Mouse (Mus musculus) cortical plate, adult 2 months (tissue): ENCODE measurements at regions not wholly inside any gene's neighbourhood (a gene's known extent, or its start where the extent isn't known, plus 50 kb on each side); places are given as distances from the start of the nearest gene placed in this dataset.

Experiments used
- H3K27ac ChIP-seq: fragments of 200-500 bp; 2 replicates; pipeline ENCODE4 v1.5.1; 2012; ENCODE audit warnings: low read length, control low read depth, inconsistent platforms; ENCODE audit not compliant: insufficient read depth
- H3K4me1 ChIP-seq: fragments of 200-500 bp; 2 replicates; pipeline ENCODE4 v1.6.1; 2011; ENCODE audit warnings: low read length; ENCODE audit not compliant: control insufficient read depth, insufficient read depth
- H3K4me3 ChIP-seq: fragments of 200-500 bp; 2 replicates; pipeline ENCODE4 v1.5.1; 2011; ENCODE audit warnings: mild to moderate bottlenecking, low read length, control low read depth; ENCODE audit not compliant: insufficient read depth
- CTCF ChIP-seq: fragments of 200-500 bp; IDR thresholded peaks from 2 replicates; pipeline ENCODE4 v1.5.1; 2011; ENCODE audit warnings: mild to moderate bottlenecking, control low read depth, low read length; ENCODE audit not compliant: insufficient read depth; ENCODE audit errors: extremely low read depth
- POLR2A ChIP-seq: fragments of 200-500 bp; IDR thresholded peaks from 2 replicates; pipeline ENCODE4 v1.6.1; 2011; ENCODE audit warnings: mild to moderate bottlenecking, low read length, control low read depth; ENCODE audit not compliant: insufficient read depth; ENCODE audit errors: extremely low read depth

GRCm38 (mm10) chr8:35877581-35877980 lies 112.0 kb downstream of the Gm19410 start:
- no peaks in the 10 kb centered on the region; the same call in 1 of the 2 replicates for H3K4me1 ChIP-seq
- TF ChIP-seq CTCF (no peak), POLR2A (no peak)
- H3K4me3 ChIP-seq, result no peak overlapping the region
- no peak overlapping the region for H3K27ac ChIP-seq

DNA sequence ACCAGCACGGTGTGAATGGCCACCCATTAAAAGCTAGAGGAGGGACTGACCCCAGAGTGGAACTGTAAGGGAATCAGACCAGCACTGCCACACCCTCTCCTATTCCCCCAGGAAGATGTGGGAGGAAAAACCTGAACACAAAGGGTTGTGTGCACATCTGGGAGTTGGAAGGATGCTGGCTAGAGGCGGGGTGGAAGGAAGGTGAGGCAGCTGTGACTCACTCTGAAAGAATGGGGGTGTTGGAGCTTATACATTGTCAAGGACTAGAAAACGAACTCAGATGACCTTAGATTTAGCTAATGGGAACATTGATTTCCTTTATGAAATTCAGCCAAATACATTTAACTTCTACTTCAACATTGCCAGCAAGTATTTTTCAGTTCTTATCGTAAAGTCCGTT lies 116.2 kb downstream of the Gm19410 start:
- no peak overlapping the region for H3K4me3 ChIP-seq
- TF ChIP-seq POLR2A, result no peak
- TF ChIP-seq CTCF, result no peak
- H3K27ac ChIP-seq, result no peak overlapping the region
- H3K4me1 ChIP-seq, result peaks cover 1% of the 10 kb centered on the region; the same call in 1 of the 2 replicates

DNA sequence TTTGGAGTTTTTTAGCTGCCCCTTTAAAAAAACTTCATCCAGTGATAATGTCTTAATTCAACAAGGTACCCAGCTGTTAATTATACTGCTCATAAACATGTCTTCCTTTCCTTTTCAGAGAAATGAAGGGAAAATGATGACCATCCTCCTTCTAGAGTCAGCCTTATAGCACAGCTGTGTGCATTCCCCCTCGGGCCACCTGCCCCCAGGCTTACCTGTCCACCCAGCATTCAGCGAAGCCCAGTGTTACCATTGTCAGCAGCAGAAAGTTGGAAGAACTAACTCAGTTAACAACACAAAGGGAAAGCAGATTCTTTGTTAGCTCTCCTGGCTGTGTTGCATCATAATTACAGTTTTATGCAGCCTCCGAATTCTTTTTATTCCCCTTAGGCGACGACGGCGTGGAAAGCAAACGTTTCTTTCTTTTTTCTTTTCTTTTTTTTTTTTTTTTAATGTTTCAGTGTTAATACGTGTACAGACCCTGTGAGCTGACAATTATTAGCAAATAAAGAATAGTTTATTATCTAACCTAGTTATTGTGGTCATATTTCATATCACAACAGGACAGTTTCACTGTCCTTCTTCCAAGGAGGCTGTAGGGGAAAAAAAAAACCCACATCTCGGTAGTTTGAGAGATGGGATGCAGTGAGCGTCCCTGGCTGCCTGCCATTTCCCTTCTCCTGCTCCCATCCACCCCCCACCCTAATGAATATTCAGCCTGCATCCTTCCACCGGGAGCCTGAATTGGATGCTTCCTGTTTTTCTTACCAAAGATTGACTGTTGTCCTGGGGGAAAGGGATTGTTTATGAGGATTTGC lies 117.3 kb downstream of the Gm19410 start:
- no peak for TF ChIP-seq POLR2A
- no peak for TF ChIP-seq CTCF
- H3K4me3 ChIP-seq, result no peak overlapping the region
- H3K27ac ChIP-seq, result no peak overlapping the region
- peaks cover 1% of the 10 kb centered on the region; the same call in 1 of the 2 replicates for H3K4me1 ChIP-seq

DNA sequence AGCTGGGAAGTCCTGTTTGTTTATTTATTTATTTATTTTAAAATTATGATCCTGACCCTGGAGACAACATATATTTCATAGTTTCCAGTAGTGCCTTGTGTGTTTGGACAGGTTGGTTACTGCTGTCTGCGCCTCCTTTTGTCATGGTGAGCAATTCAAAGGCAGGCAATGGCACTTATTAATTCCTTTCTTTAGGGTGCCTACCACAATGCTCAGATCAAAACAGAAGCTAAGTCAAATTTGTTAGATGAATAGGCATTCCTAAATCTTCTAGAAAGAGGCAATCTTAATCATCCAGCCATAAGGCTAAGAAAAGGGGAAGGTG lies 117.8 kb downstream of the Gm19410 start:
- Histone ChIP-seq H3K4me3 (no peak overlapping the region), H3K4me1 (peaks cover 1% of the 10 kb centered on the region; the same call in 1 of the 2 replicates), H3K27ac (no peak overlapping the region)
- no peak for TF ChIP-seq POLR2A
- TF ChIP-seq CTCF, result no peak

- Histone ChIP-seq H3K4me3 (no peak overlapping the region), H3K27ac (no peak overlapping the region), H3K4me1 (peaks cover 1% of the 10 kb centered on the region; the same call in 1 of the 2 replicates)
- TF ChIP-seq POLR2A (no peak), CTCF (no peak)
Measured at GRCm38 (mm10) chr8:35884545-35884944, 119.0 kb downstream of the Gm19410 start.

DNA sequence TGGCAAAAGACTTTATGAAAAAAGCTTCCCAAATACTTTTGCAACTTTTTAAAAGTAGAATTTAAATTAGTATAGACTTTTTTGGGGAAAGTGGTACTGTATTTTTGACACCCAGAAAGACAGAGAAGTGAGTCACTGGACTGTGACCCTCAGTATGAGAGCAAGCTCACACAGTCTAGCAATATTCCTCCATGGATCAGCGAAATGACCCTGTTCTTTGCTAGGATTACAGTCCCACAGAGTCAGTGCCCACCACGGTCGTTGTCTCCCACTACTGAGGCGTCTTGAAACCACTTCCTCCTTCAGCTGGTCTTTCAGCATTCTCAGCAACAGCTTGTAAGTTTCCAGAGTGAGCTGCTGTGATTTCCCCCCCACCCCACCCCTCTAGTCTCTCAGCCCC lies 124.5 kb downstream of the Gm19410 start:
- H3K4me3 ChIP-seq, result no peak overlapping the region
- H3K27ac ChIP-seq, result no peak overlapping the region
- H3K4me1 ChIP-seq, result no peaks in the 10 kb centered on the region
- TF ChIP-seq POLR2A (no peak), CTCF (no peak)

DNA sequence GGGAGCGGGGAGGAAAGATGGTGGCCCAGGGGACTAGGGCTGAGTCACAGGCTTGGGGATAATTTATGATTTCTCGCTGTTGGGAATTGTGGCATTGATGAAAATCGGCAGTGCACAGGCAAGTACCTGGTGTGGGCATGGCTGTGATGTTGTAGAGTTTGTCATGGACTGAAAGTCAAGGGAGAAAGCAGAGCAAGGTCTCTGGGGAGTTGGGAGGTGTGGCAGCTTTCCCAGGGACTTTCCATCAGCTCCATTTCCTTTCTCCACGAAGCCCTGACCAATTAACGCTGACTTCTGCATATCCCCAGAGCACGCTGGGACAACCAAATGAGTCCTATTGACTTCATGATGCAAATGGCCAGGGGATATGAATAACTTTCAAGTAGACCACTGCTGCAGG lies 126.2 kb downstream of the Gm19410 start:
- TF ChIP-seq POLR2A (no peak), CTCF (no peak)
- Histone ChIP-seq H3K4me1 (no peaks in the 10 kb centered on the region), H3K27ac (no peak overlapping the region), H3K4me3 (no peak overlapping the region)

GRCm38 (mm10) chr8:35898493-35898892 lies 132.9 kb downstream of the Gm19410 start:
- Histone ChIP-seq H3K4me1 (peaks cover 3% of the 10 kb centered on the region; the same call in 1 of the 2 replicates), H3K4me3 (no peak overlapping the region), H3K27ac (no peak overlapping the region)
- TF ChIP-seq CTCF, result no peak

GRCm38 (mm10) chr8:35901490-35901889 lies 135.9 kb downstream of the Gm19410 start:
- TF ChIP-seq CTCF (no peak), POLR2A (no peak)
- Histone ChIP-seq H3K27ac (no peak overlapping the region), H3K4me3 (no peak overlapping the region), H3K4me1 (peaks cover 3% of the 10 kb centered on the region; the same call in 1 of the 2 replicates)

GRCm38 (mm10) chr8:35904711-35905450 lies 139.3 kb downstream of the Gm19410 start:
- TF ChIP-seq CTCF, result no peak
- no peak for TF ChIP-seq POLR2A
- H3K27ac ChIP-seq, result no peak overlapping the region

More at GRCm38 (mm10) chr8:35904711-35905450, 139.3 kb downstream of the Gm19410 start:
- Histone ChIP-seq H3K4me1 (peaks cover 2% of the 10 kb centered on the region; the same call in 1 of the 2 replicates), H3K4me3 (no peak overlapping the region)
